Mouse (Mus musculus): Measurements from ENCODE around the gene Fyttd1.
"Not testable (repeated sequence)": the region's sequence is repeated elsewhere in the genome, so short reads cannot be mapped to it uniquely, and the experiment has no call there.

Gene Fyttd1

DNA sequence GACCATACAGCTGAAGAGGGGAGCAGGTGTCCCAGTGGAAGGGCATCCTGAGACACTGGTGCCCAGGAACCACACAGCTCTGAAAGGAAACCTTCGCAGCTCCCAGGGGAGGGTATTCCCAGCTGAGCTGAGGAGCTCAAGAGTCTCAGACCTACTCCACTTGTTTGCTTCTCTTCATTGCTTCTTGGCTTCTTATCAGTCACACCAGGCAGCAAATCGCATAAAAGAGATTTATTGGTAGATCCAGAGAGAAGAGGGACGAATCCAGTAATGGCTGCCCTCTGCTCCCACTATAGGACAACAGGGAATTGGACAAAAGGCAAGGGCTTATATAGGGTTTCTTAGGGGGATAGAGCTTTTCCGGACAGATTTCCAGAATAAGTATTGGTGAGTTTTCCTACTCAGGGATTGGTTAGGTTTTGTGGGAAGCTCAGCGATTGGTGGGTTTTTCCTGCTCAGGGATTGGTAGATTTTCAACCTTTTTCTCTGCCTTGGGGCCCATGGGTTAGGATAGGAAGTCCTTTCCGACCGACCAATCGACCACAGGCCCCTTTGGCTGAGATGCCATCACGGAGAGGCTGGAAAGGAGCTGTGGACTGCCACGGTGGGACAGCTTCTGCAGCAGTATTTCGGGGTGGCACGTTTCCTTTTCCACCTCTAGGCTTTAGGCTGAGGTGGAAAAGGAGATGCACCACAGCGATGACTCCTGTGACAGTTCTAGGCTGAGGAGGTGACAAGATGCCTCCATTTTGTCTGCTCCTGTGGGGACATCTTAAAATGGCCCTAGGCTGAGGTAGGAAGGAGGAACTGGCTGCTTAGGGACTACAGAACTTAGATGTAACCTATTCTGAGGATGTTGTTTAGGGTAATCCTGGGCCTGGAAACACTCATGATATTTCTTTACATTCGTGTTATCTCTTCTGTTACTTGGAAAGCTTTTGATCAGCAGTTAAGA, 1.9 kb downstream of the Fyttd1 start:
- DNase-seq (ENCODE audit: low read depth, low spot score): no peak

DNA sequence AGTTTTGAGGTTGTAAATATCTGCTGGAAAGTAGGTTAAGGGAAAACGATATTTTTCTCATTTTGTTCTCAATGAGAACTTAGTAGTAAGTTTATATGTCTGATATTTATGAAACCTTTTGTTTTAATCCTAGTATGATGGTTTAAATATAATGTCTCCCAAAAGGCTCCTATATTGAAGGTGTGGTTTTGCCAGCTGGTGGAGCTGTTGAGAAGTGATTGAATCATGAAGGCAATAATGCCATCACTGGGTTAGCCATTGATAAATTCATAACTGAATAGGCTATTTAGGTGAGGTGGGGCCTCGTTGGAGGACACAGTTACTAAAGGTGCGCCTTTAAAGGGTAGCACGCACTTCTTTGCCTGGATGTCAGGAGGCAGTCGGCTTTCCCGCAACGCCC, 4.2 kb downstream of the Fyttd1 start:
- no peak for DNase-seq (ENCODE audit: low read depth, low spot score)

DNA sequence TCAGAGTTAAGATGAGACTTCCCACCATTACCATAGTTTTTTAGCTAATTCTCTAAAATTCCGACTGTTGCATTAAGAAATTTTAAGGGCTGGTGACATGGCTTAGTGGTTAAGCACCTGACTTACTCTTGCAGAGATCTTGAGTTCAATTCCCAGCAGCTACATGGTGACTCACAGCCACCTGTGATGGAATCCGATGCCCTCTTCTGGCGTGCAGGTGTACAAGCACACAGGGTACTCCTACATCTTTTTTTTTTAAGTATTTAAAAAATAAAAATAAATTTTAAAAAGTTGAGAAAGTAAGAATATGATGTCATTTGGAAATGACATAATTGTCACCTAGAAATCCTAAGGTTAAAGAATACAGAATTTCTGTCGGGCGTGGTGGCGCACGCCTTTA, 10.7 kb downstream of the Fyttd1 start:
- DNase-seq (ENCODE audit: low read depth, low spot score): peak; percentile 17

DNA sequence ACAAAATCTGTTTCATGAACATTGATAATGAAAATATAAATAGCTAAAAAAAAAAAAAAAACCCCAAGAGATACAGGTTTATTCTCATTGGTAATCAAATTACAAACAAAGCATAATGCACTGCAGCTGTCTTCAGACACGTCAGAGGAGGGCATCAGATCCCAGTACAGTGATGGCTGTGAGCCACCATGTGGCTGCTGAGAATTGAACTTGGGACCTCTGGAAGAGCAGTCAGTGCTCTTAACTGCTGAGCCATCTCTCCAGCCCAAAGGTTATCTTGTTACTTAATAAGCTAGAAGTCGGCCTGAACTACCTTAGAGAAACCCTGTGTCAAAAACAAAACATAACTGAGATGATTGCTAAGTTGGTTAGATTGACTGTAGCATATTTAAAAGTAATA, 12.6 kb downstream of the Fyttd1 start:
- DNase-seq (ENCODE audit: low read depth, low spot score): no peak

DNA sequence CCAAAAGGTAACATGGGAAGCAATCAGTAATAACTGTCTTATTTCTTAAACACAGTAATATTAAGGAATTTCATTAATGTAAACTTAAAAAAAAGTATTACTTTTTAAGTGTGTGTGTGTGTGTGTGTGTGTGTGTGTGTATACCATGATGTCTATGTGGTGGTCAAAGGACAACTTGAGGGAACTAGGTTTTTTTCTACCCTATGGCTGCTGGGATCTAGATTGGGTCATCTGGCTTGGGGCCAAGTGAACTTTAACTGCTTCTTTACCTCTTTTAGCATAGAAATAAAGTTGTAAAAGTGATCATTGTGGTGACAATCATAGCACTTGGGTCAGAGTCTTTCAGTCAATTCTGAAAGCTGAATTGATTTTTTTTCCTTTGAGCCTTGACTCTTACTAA, 18.8 kb downstream of the Fyttd1 start:
- no peak for DNase-seq (ENCODE audit: low read depth, low spot score)

DNA sequence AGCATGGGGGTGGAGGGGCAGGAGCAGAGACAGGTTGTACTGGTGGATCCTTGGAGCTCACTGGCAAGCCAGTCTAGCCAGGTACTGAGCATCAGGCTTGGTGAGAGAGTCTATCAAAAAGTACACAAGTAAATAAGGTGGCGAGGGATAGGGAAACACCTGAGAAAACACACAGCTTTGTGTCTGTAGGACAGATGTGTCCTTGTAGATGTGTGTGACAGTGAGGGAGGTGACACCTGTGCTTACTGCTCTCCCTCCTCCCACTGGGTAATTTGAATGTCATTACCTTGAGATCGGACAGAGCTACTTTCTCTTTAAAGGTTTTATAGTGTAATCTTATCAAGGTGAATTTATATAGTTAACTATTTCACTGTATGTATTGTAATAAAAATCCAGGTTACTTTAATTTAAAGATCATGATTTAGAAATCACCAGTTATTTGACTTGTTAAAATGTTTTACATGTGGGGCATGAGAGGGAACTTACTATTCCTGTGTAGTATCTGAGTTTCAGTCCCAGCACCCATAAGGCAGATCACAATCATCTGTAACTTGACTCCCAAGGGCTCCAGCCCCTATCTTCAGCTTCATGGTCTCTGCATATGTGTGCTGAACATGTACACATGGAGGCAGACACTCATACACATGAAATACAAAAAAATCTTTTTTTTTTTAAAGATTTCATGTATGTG, 24.2 kb downstream of the Fyttd1 start:
- DNase-seq (ENCODE audit: low read depth, low spot score): no peak

DNA sequence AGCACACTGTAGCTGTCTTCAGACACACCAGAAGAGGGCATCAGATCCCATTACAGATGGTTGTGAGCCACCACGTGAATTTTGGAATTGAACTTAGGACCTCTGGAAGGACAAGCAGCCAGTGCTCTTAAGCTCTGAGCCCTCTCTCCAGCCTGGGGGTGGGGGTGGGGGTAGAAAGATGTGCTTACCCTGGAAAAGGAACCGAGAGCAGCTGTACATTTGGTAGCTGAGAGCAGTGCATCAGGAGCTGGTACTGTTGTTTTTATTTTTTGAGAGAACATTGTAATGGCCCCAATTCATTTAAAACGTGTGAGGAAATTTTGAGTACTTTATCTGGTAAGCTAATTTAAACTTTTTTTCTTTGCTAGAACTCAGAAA, 24.7 kb downstream of the Fyttd1 start:
- DNase-seq (ENCODE audit: low read depth, low spot score): no peak

DNA sequence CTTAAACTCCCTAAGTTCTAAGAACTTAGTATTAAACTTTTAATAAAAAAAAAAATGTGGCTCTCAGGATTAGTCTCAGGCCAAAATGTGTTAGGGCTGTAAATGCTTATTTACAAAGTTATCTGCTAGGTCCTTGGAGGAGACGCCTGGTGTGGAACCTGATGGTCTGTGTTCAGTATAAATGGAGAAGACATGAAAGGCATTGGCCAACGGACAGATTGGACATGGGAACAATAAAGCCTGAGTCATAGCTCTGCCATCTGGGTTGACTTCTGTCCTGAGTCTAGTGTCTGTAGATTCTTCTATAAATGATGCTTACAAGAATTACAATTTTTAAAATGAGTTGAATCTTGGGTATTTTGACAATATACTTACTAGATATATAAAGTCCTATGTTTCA, 28.9 kb downstream of the Fyttd1 start:
- no peak for DNase-seq (ENCODE audit: low read depth, low spot score)

DNA sequence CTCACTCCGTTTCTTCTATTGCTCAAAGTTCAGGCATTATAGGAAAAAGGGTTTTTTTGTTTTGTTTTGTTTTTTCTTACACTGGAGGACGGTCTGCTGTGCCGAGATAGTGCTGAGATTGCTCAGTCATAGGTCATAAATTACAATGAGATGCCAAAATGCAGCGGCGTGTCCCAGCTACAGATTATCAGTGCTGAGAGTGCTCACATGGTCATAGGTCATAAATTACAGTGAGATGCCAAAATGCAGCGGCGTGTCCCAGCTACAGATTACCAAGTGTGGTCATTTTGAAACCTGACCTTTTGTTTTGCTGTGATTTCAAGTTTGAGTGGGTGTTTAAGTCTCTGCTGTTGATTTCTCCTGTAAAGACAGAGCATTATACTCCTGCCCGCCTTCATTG, 29.4 kb downstream of the Fyttd1 start:
- DNase-seq (ENCODE audit: low read depth, low spot score): no peak

DNA sequence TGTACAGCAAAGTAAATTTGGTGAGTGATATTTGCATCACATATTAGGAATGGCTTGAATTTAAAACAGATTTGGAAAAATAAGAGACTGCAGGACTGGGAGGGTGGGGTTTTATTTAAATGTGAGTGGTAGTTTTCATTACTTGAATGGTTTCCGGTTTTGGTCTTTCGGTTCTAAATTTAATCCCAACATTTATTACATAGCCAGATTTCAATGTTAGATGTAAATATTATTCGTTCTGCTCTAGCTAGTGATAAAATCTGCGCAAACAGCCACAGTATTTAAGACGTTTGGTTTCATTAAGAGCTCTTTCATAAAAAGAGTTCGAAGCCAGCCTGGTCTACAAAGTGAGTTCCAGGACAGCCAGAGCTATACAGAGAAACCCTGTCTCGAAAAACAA, 35.9 kb downstream of the Fyttd1 start:
- no peak for DNase-seq (ENCODE audit: low read depth, low spot score)

DNA sequence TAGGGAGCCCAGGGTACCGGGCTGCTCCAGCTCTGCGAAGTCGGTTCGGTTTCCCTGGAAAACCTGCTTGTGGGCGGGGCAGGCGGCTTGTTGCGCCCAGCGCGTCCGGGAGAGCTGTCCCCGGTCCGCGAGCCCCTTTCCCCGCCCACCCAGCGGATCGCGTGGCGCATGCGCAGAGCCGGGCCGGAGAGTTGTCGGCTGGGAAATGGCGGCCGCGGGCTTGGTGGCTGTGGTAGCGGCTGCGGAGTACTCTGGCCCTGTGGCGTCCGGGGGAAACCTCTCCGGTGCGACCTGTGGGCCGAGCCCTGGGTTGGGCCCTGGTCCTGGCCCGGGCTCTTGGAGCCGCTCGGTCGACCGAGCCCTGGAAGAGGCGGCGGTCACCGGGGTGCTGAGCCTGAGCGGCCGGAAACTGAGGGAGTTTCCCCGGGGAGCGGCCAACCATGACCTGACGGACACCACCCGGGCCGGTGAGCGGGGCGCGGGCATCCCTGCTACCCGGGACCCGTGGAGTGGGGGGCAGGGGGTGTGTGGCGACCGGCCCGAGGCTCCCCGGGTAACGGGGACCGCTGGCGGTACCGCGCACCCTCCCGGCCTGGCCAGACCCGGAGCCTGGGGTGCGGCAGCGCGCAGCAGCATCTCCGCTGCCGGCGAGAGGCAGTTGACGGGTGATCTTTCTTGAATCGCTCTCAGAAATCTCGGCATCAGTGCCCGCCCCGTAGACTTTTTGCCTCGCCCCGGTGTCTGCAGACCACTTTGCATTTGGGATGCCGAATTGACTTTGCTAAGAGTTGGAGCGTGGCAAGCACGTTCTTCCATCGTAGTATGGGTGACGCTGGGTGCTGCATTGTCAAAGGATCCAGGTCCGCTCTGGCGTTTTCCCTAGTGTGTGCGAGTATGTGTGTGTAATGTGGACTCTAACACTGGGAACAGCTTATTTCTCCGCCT, 36.9 kb downstream of the Fyttd1 start, which contains the start of gene Lrch3:
Gene Lrch3 (plus strand): TSS at position 164 of the 945 bp plus-strand sequence.
- DNase-seq (ENCODE audit: low read depth, low spot score): peak; percentile 91

DNA sequence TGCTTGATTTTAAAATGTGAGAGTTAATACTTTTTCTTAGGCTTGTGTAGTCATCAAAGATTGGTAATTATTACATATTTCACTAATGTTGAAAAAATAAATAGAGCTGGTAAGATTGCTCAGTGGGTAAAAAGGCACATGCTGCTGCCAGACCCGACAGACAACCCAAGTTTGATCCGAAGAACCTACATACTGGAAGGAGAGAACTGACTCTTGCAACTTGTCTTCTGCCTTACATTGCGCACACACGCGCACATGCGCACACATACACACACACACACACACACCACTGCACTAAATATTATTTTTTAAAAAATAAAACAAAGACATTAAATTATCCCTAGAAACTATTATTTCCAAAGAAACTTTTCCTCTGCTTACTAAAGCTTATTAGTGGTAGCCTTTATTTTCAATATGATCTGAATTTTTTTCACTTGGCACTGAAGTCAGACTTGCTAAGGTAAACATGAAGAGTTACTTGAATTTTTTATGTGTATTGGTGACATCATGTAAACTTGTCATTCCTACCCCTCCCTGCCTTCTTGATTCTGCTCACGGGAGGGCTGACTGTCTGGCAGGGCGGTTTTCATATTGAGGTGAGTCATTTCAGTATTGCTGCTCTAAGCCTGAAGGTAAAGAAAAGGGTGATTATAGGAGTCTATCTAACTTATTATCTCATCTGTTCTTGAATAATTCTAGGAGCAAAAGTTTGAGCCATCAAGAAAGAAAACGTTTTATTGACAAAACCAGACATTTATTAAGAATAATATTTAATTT, 38.2 kb downstream of the Fyttd1 start:
- DNase-seq (ENCODE audit: low read depth, low spot score): peak; percentile 62

DNA sequence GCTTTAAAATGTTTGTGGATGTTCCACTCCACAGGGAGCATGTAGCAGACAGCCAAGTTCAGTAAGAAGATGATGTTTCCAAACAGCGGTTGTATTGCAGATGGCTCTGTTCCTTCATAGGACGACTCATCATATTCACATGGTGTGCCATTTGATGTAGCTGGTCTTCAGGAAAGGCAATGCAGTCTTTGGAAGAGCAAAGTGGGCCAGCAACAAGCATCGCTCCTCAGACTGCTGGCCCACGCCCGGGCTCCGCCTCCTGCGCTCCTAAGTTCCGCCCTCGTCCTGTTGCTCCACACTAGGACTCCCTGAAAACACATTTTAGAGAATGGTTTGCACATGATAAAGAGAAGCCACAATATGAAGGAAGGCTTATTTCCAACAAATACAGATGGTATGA, 49.3 kb downstream of the Fyttd1 start:
- DNase-seq (ENCODE audit: low read depth, low spot score): not testable (repeated sequence)

DNA sequence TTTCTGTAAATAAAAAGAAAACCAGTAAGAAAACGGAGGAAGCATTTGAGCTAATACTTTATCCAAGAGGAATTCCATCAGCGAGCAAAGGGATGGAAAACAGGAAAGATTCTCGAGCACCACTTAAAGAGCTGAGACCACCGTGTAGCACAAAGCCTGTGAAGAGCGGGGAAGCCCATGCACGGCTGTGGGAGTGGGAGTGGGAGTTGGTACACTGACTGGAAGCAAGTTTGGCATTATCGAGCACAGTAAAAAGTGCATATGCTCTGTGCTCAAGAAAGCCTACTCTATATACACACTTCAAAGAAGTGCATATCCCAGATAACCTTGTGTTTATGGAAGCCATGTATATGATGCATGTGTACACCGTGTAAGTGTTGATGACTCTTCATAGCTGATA, 49.7 kb downstream of the Fyttd1 start:
- DNase-seq (ENCODE audit: low read depth, low spot score): no peak

DNA sequence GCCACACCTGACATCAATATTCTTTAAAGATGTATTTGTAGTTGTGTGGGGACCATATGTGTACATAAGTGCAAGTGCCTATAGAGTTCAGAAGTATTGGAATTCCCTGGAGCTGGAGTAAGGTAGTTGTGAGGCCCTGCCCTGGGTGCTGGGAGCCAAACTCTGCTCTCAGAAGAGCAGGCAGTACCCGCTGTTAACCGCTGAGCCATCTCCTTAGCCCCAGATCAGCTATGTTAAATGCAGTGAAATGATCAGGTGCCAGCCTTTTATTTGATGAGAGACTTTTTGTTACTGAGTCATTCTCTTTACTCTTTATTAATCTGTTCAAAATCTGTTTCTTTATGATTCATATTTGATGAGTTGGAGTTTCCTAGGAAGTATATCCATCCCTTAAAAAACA, 52.6 kb downstream of the Fyttd1 start:
- DNase-seq (ENCODE audit: low read depth, low spot score): no peak

DNA sequence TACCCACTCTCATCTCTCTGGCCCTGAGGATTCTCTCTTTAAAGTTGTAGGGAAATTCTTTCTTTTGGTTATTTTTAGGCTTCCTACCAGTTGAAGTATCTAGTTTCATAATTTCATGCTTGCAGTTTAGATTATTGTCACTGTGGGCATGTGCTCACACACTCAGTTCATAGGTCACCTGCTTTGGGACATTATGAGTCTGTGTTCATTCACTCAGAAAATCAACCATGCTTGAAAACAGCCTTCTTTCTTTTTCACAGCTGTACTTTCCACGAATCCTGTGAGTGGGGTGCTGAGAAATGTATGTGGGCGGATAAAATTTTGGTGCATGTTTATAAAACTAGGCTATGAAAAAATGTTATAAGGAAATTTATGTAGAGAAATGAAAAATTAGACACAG, 57.2 kb downstream of the Fyttd1 start:
- DNase-seq (ENCODE audit: low read depth, low spot score): no peak

DNA sequence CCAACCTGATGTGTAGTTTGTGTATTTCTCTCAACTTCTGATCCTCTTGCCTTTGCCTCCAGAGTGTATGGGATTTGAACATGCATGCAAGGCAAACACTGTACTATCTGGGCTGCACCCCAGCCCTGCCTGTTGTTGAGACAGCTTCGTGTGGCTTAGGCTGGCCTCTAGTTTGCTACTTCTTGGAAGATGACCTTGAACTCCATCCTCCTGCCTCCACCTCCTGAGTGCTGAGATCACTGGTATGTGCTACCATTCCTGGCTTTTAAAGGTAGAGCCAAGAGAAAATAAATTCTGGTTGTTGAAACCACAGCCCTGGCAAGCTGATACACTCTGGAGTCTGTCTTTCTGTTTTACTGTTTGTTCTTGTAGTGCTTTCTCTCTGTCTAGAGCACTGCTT, 57.8 kb downstream of the Fyttd1 start:
- no peak for DNase-seq (ENCODE audit: low read depth, low spot score)

DNA sequence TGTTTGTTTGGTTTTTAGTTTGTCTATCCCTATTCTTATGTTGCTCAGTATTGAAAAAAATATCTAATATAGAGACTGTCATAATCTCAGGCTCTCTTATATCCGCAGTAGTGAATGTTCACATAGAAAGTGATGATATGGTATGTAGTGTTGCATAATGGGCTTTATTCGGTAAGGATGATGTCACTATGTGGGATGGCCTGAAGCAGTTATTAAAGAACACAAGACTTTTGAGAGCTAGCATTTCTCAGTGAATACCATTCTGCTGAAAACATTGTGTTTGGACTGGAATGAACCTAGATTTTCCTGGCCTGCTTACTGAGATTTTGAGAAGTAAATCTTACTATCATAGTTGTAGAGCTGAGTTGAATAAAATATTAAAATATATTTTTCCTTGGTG, 60.1 kb downstream of the Fyttd1 start:
- DNase-seq (ENCODE audit: low read depth, low spot score): no peak

DNA sequence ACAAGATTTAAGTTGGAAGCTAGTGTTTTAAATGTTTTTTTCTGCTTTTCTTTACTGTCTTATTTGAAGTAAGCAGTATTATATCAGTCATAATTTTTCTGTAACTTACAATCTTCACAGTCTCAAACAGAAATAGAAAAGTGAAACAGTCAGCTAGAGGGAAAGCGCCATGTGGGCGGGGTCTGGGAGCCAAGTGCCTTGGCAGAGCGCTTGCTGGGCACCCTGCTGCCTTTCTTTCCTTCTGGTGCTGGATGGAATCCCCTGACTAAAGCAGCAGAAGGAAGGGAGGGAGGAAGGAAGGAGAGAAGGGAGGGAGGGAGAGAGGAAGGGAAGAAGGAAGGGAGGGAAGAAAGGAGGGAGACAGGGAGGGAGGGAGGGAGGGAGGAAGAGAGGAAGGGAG, 62.0 kb downstream of the Fyttd1 start:
- DNase-seq (ENCODE audit: low read depth, low spot score): not testable (repeated sequence)

DNA sequence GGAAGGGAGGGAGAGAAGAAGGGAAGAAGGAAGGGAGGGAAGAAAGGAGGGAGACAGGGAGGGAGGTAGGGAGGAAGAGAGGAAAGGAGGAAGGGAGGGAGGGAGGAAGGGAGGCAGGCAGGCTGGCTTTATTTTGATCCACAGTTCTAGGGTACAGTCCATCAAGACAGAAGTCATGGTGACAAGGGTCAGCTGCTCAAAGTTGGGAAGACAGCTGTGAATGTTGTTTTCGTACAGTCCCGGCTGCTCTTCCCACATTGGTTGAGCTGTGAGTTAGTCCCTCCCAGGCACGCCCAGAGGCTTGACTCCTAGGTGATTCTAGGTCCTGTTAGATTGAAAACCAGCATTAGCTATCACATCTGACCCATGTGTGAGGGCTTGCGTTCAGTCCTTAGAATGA, 62.4 kb downstream of the Fyttd1 start:
- not testable (repeated sequence) for DNase-seq (ENCODE audit: low read depth, low spot score)

DNA sequence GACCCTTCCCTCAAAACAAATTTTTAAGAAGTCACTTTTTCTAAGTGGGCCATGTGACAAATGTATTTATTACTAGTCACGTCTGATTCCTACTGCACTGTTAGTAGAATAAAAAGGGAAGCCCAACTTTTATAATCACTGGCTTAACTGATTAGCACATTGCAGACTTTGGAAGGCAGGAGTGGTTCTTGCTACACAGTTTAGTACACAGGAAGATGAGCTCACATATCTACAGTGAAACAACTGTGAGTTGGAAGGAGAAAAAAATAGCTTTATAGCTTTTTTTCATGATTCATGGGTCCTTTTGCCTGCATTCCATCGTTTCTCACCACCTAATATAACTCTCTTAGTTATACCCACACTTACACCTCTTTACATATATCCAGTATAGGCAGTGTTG, 63.9 kb downstream of the Fyttd1 start:
- DNase-seq (ENCODE audit: low read depth, low spot score): not testable (repeated sequence)

All from CD4-positive helper T cell, adult 2 months (primary cell).